Mouse (Mus musculus): ENCODE measurements around the gene Cxcl3.

Gene Cxcl3

GRCm38 (mm10) chr5:90785659-90786588, at the start of gene Cxcl3:
Gene Cxcl3 (plus strand): TSS chr5:90786103.
- no peak for DNase-seq (ENCODE audit: low spot score in 2 of 2)

GRCm38 (mm10) chr5:90742029-90742428, 43.9 kb upstream of the Cxcl3 start:
- peak; percentile 25 to 66 for DNase-seq (ENCODE audit: low spot score in 2 of 2)

DNA sequence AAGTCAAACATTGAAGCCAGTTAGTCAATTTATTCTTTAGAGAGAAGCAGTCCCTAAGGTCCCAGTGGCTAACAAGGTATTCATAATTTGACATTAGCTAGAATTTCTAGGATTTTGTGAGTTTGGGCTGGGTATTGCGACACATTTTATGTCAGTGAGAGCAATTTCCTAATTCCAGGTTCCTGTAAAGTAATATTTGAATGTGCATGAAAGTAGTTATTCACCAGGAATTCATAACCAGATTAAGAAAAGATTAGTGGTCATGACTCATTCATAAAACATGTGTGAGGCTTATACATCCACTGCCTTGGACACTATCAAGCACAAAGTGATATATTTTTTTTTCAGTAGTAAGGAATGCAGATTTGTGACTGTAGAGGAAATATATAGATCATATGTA, 32.0 kb upstream of the Cxcl3 start:
- DNase-seq (ENCODE audit: low spot score in 2 of 2), result no peak

DNA sequence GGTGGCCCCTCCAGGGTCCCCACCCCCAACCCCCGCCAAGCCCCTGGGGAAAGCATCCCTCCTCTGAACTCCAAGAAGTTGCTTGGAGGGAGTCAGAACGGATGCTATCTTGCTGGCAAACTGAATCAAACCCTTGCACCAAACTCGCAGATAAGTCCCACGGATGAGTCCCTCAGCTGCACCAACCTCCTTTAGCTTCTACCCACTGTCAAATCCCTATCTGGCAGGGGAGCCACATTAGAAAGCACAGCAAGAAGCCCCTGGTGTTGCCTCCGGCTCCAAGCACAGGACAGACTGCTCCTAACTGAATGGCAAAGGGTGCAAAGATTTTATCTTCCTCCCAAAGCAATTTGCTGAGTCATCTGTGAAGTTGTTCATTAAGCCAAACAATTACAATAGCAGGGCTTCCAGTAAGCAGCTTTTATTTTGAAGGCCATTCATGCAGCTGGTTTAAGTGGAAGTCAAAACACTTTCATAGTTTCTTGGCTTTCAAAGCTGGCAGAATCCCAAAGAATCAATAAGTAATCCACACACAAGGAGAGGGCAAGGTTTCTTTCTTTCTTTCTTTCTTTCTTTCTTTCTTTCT, 27.8 kb upstream of the Cxcl3 start:
- DNase-seq (ENCODE audit: low spot score in 2 of 2), result no peak

DNA sequence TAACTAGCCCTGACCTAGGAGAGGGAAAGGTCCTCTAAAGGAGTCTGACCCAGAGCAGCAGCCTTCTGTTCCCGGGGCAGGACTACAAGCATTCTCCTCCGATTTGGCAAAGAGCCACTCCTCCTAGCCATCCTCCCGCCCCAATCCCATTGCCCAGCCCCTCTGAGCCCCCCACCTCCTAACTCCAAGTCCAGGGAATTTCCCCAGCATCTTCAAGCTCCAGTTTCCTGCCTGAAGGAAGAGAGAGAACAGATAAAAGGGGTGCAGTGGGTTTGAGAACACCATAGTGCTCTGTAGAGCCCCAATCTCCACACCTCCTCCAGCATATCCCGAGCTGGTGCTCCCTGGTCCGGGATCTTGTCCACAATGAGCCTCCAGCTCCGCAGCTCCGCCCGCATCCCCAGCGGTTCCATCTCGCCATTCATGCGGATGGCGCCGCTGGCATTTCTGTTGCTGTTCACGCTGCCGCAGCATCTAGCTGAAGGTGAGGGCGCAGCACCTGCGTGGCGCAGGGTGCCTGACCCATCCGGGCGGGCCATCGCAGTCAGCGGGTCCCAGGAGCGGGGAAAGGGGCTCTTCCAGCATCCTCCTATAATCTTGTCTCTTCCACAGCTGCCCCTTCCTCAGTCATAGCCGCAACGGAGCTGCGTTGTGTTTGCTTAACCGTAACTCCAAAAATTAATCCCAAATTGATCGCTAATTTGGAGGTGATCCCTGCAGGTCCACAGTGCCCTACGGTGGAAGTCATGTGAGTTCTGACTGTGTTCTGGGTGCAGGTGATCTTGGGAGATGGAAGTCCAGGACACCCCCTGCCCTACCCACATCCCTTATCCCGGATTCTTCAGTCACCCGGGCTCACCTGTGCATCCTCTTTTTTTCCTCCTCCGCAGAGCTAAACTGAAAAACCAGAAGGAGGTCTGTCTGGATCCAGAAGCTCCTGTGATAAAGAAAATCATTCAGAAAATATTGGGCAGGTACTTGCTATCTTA, 26.5 kb upstream of the Cxcl3 start, which contains the start of gene Cxcl5:
Gene Cxcl5 (plus strand): TSS at position 284 of the 989 bp plus-strand sequence.
- DNase-seq (ENCODE audit: low spot score in 2 of 2), result no peak

- no peak for DNase-seq (ENCODE audit: low spot score in 2 of 2)
Measured at GRCm38 (mm10) chr5:90760303-90760702, 25.6 kb upstream of the Cxcl3 start.

- DNase-seq (ENCODE audit: low spot score in 2 of 2), result no peak
Measured at GRCm38 (mm10) chr5:90760844-90761243, 25.1 kb upstream of the Cxcl3 start.

GRCm38 (mm10) chr5:90761834-90762233, 24.1 kb upstream of the Cxcl3 start:
- DNase-seq (ENCODE audit: low spot score in 2 of 2), result no peak

GRCm38 (mm10) chr5:90763912-90764665, 21.8 kb upstream of the Cxcl3 start:
- no peak for DNase-seq (ENCODE audit: low spot score in 2 of 2)

- DNase-seq (ENCODE audit: low spot score in 2 of 2), result no peak
Measured at GRCm38 (mm10) chr5:90765821-90766606, 19.9 kb upstream of the Cxcl3 start.

GRCm38 (mm10) chr5:90768218-90768617, 17.7 kb upstream of the Cxcl3 start, which contains the start of gene Ppbp:
Gene Ppbp (plus strand): TSS chr5:90768518.
- DNase-seq (ENCODE audit: low spot score in 2 of 2), result no peak

DNA sequence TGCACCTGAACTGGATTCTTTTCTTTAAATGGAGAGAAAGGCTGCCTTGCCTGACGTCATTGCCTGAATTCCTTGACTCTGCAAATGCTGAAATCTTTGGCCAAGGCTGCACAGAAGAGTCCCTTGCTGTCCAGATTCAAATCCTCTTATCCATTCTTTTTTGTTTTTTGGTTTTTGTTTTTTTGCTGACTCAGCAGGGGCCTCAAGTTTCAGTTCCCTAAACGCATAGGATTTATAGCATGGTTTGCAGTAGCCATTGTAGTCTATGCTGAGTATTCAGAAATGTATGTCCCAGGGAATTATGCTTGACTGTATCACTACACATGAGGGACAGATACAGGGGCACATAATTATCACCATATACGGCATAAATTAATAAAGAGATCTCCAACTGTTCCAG, 14.5 kb upstream of the Cxcl3 start:
- no peak for DNase-seq (ENCODE audit: low spot score in 2 of 2)

DNA sequence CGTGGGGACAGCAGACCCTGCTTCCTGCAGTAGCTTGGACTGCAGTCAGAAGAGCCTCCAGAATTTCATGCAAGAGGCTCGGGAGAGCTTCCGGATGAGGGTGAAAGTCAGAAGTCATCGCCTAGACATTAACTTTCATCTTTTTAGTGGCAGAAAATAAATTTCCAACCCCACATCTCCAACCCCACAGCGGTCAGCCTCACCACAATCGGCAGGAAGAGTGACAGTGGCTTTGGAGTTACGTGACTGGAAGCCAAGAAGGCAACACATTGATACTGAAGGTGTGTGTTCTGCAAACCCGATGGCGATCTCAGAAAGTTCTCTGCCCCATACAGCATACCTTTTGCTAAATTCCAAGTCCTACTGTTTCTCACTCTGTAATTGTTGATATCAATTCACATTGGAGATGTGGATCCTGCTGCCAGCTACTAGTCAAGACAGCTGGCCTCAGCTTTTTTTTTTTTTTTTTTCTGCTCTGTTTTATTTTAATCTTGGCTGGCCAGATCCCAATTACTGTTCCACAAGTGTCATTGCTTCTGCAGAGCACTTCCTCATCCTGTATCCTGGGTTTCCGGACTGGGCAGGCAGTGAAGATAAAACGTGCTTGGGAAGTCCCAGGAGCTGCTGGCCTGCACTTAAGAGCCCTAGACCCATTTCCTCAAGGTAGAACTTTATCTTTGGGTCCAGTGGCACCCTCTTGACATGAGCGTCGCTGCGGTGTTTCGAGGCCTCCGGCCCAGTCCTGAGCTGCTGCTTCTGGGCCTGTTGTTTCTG, 13.8 kb upstream of the Cxcl3 start, which contains the start of gene Pf4:
Gene Pf4 (plus strand): TSS at position 556 of the 774 bp plus-strand sequence.
- DNase-seq (ENCODE audit: low spot score in 2 of 2), result no peak

DNA sequence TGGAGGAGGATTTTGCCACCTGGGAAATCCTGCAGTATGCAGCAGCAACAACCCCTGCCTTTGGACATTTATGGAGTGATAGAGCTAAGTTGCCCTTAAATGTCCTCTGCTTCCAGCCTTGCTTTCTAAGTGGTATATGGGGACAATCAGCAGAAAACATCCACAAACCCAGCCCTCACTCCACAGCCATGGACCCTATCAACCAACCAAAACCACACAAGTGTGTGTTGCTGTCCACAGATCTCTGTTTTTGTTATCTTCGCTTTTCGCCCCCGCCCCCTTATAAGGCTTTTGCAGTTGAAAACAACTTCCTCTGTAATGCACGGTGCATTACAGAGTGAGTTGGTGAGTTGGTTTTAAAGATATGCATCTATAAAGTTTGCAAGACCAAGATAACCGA, 10.3 kb upstream of the Cxcl3 start:
- no peak for DNase-seq (ENCODE audit: low spot score in 2 of 2)

DNA sequence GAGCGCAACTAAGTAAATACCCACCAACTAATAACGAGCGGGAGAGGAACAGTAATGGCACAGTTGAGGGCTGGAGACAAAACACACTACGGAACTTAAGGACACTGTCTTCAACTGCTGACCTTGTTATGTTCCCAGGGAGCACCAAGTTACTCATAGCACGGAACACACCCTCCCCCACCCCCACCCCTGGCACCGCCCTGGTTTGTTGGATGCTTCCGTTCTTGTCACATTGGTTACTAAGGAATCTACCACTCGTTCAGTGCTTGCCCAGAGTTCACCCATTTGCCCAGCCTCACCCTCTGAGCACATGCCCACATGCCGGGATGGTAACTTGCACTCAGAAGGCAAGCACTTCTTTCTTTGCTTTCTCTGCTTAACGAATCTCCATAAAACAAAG, 8.3 kb upstream of the Cxcl3 start:
- no peak for DNase-seq (ENCODE audit: low spot score in 2 of 2)

DNA sequence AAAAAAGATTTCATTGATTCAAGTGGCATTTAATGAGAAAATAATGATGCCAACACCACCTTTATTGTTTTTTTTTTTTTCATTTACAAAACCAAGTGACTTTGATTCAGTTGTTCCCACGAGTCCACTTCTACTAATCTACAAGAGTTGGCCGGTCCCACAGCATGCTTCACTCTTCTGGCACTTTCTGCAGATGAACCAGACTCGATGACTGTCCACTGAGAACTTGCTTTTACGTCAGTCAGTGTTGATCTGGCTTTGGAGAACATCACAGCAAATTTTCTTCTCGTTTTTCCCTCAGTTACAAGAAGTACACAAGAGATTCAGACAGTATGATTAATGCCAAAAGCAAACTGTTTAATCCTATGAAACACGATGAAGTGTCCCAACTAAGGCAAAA, 7.0 kb upstream of the Cxcl3 start:
- no peak for DNase-seq (ENCODE audit: low spot score in 2 of 2)

- DNase-seq (ENCODE audit: low spot score in 2 of 2), result no peak
Measured at GRCm38 (mm10) chr5:90783697-90784096, 2.2 kb upstream of the Cxcl3 start.

GRCm38 (mm10) chr5:90788114-90788513, 2.2 kb downstream of the Cxcl3 start:
- no peak for DNase-seq (ENCODE audit: low spot score in 2 of 2)

DNA sequence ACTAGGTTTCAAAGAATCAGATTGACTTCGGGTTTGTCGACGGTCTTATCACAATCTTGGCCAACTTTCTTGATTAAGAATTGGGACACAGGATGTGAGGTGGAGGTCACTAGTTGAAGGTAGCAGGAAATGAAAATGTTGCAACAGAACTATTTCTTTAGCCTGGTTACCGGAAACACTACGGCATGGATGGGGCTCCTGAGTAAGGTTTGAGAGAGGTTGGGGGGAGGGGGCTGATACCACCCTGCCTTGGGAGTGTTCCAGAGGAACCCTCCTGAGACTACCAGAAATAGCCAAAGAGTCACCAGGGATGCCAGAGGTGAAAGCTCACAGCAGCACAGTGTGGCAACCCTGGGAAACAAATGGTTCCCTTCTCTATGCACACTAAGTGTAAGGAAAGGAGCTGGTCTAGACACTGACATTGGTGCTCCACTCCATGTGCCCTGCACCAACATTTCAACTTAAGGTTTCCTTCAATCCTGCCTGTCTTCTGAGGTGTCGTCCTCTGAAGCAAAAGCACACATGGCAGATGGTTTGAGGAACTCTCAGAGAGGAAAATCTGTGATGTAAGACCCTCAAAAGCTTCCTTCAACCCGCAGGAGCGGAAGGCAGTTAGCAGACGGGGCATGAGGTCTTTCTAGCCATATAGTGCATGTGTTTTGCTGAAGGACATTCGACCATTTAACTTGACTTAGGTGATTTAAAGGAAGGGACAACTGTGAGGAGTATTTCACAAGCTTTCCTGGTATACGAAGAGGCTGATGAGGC, 3.6 kb downstream of the Cxcl3 start:
- no peak for DNase-seq (ENCODE audit: low spot score in 2 of 2)

Data from natural killer cell, adult 2 months (primary cell).